Mouse (Mus musculus) frontal cortex, postnatal 14 days (tissue): ENCODE data around the gene Tssk6.

Experiments used
- DNase-seq, 2 experiments: peaks; one replicate each; pipeline ENCODE4 v3.0.0; 2022; ENCODE audit warnings: low spot score in 2 of 2

Tssk6 gene

GRCm38 (mm10) chr8:69902163-69903062 lies at the start of gene Tssk6, which contains the start of the genes Ndufa13 and Yjefn3:
Gene Tssk6, plus strand, starts transcription at chr8:69902184.
Gene Ndufa13, minus strand, starts transcription at chr8:69902558.
Gene Yjefn3, minus strand, starts transcription at chr8:69902712.
- peak in 1 of 2 experiments; percentile 32 for DNase-seq

GRCm38 (mm10) chr8:69853869-69854268 lies 48.1 kb upstream of the Tssk6 start:
- DNase-seq = no peak

GRCm38 (mm10) chr8:69860807-69861206 lies 41.2 kb upstream of the Tssk6 start:
- DNase-seq = no peak

- no peak for DNase-seq
These were observed 40.7 kb upstream of the Tssk6 start for GRCm38 (mm10) chr8:69861251-69861650.

- no peak for DNase-seq
These were observed 38.5 kb upstream of the Tssk6 start for GRCm38 (mm10) chr8:69863387-69864020.

GRCm38 (mm10) chr8:69864180-69864579 lies 37.8 kb upstream of the Tssk6 start:
- DNase-seq = no peak

- DNase-seq = no peak
These were observed 34.2 kb upstream of the Tssk6 start for GRCm38 (mm10) chr8:69867696-69868326.

GRCm38 (mm10) chr8:69870003-69870765 lies 31.8 kb upstream of the Tssk6 start:
- no peak for DNase-seq

GRCm38 (mm10) chr8:69870907-69871306 lies 31.1 kb upstream of the Tssk6 start:
- DNase-seq = no peak

GRCm38 (mm10) chr8:69874155-69874554 lies 27.8 kb upstream of the Tssk6 start:
- peak in 1 of 2 experiments; percentile 74 for DNase-seq

GRCm38 (mm10) chr8:69874654-69875053 lies 27.3 kb upstream of the Tssk6 start:
- no peak for DNase-seq

GRCm38 (mm10) chr8:69876097-69876496 lies 25.9 kb upstream of the Tssk6 start:
- DNase-seq = no peak

GRCm38 (mm10) chr8:69876967-69877366 lies 25.0 kb upstream of the Tssk6 start:
- DNase-seq = no peak

- no peak for DNase-seq
These were observed 24.6 kb upstream of the Tssk6 start for GRCm38 (mm10) chr8:69877396-69877795.

- no peak for DNase-seq
These were observed 24.0 kb upstream of the Tssk6 start for GRCm38 (mm10) chr8:69877992-69878391.

GRCm38 (mm10) chr8:69879678-69880077 lies 22.3 kb upstream of the Tssk6 start:
- DNase-seq = no peak

- no peak for DNase-seq
These were observed 21.1 kb upstream of the Tssk6 start for GRCm38 (mm10) chr8:69880841-69881240.

GRCm38 (mm10) chr8:69881261-69881865 lies 20.6 kb upstream of the Tssk6 start:
- DNase-seq = no peak

GRCm38 (mm10) chr8:69882021-69882756 lies 19.8 kb upstream of the Tssk6 start:
- peak; percentile 48 to 54 for DNase-seq

GRCm38 (mm10) chr8:69882833-69883600 lies 19.0 kb upstream of the Tssk6 start:
- DNase-seq = no peak
